Mouse (Mus musculus): Measurements from ENCODE around the gene Rex1bd. TPM values are rescaled to one million over a fixed set of nuclear protein-coding genes. Genes with fewer than 3 reads are reported as not detected.
A peak's percentile ranks its signal among the peaks of the same experiment; 100 is the strongest.

Rex1bd gene
- 126 and 138 TPM in 2 replicates for polyA plus RNA-seq (2014; fragmentation: Nextera tagmentation; extraction: Ambion mirVana)

DNA sequence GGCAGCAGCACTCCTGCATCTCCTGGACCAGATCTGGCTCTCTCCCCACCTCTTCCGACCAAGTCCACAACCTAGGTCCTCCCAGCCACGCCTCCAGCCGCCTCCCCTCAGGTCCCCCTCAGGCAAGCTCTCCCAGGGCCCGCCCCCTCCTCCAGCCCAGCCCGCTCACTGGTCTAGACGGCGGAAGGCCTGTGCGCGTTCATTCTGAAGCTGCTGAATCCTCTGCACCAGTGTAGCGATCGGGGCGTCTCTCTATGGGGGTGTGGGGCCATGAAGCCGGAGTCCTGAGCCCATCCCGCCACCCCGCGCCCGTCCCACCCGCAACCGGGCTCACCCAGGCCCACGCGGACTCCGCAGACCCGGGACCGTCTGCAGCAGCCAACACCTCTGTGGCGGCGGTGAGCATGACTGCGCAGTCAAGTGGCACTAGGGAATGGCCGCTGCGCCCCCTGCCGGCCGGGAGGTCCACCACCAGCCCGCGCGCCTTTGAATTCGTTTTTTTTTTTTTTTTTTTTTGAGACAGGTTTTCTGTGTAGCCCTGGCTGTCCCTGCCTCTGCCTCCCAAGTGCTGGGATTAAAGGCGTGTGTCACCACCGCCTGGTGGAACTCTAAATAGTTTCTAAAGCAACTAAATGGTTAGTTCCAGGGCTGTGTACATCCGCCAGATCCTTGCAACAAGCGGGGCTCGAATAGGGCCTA lies at the start of gene Rex1bd:
Gene Rex1bd (minus strand): TSS at position 425 of the 699 bp plus-strand sequence.
- peak within 1 kb of the TSS; percentile 84 for H3K4me2 ChIP-seq (ENCODE audit: low read depth, severe bottlenecking)
- peaks cover 50% of the 10 kb centered on the region for H3K4me1 ChIP-seq (ENCODE audit: control insufficient read depth, insufficient read depth, low read length)
- peak within 1 kb of the TSS; percentile 45 for H3K4me3 ChIP-seq (ENCODE audit: low read depth, low read length)
- ATAC-seq (ENCODE audit: insufficient number of reproducible peaks, low FRiP score, low TSS enrichment, low read depth) (peak; percentile 87), DNase-seq (ENCODE audit: low spot score) (peak; percentile 97)
- peak within 1 kb of the TSS; percentile 32 for H3K27ac ChIP-seq (replicated peaks; ENCODE audit: low read depth, low read length)
- 0 out of 2 replicates have a peak, but pooled peaks cover 2% of the 10 kb centered on the region for H3K27me3 ChIP-seq (ENCODE audit: control insufficient read depth, insufficient read depth, low read length)
- H3K36me3 ChIP-seq (ENCODE audit: control insufficient read depth, insufficient read depth, low read length) = peaks cover 12% of the 10 kb centered on the region; the same call in 1 of the 2 replicates
- WGBS = 2% methylated on average over 40 of the region's 40 CpGs
- H3K9ac ChIP-seq (ENCODE audit: low read length) = peak within 1 kb of the TSS; percentile 64
- H3K9me3 ChIP-seq (ENCODE audit: control insufficient read depth, low read length) = no peaks in the 10 kb centered on the region

DNA sequence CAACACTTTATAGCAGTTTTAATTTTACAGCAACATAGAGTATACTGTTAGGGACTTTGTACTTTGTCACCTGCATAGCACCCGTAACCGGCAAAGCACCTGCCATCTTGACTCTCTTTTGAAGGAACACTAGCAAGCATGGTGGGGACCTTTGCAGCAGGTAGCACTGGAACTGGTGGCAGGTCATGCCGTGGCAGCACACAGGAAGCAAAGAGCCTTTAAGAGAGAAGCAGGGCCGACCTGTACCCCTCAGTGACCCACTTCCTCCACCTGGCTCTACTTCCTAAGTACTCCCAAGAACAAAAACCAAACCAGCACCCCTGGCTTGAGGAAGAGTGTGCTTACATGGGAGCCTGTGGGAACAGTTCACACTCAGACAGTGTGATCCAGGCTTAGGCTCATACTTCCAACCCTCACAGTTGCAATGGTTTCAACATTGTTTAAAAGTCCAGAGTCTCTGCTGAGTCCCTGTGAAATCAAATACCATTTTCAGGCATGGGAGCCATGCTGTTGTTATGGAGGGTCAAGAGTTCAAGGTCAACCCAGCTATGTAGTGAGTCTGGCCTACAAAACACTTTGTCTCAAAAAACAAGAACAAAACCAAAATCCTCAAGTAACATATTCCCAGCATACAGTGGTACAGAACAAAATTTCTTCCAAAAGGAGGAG lies 48.7 kb upstream of the Rex1bd start:
- Histone ChIP-seq H3K9me3 (ENCODE audit: control insufficient read depth, low read length) (no peaks in the 10 kb centered on the region), H3K4me3 (ENCODE audit: low read depth, low read length) (no peak overlapping the region), H3K4me1 (ENCODE audit: control insufficient read depth, insufficient read depth, low read length) (no peaks in the 10 kb centered on the region), H3K9ac (ENCODE audit: low read length) (no peak overlapping the region), H3K36me3 (ENCODE audit: control insufficient read depth, insufficient read depth, low read length) (no peaks in the 10 kb centered on the region), H3K27ac (replicated peaks; ENCODE audit: low read depth, low read length) (no peak overlapping the region), H3K27me3 (ENCODE audit: control insufficient read depth, insufficient read depth, low read length) (no peaks in the 10 kb centered on the region), H3K4me2 (ENCODE audit: low read depth, severe bottlenecking) (no peak overlapping the region)
- WGBS = 94% methylated on average over 4 of the region's 4 CpGs
- ATAC-seq (ENCODE audit: insufficient number of reproducible peaks, low FRiP score, low TSS enrichment, low read depth) = no peak
- no peak for DNase-seq (ENCODE audit: low spot score)

DNA sequence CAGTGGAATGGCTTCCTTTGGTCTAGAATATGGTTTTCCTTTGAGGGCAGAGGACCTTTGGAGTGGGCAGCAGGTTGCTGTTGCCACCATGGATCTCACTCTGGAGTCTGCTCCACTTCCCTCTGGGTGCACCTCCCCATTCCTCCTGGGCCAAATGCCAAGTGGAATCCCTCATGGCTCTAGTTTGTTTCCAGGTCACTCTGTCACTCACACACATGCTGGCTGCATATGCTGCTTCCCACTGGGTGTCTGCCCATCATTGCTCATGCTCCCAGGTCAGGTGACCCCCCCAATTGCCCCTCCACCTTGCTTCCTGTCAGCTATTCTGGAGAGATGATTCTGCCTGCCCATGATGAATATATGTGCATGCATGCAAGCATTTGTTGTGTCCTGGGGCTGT lies 47.2 kb upstream of the Rex1bd start:
- H3K4me1 ChIP-seq (ENCODE audit: control insufficient read depth, insufficient read depth, low read length) = no peaks in the 10 kb centered on the region

DNA sequence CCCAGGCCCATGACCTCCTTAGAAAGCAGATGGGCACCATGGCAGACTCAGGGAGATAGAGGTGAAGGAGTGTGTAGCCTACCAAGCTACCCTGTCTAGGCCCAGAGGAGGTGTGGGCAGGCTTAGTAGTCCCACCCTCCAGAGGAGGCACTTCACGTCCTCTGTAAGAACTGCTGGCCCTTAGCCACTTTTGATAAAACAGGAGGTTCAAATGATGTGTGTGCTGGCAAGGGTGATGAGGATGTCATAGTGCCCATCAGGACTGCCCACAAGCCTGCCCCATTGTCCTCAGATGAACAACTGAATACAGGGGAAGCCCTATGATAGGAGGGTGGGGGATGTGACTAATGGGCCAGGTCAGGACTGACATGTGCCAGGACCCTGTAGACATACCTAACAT lies 46.3 kb upstream of the Rex1bd start:
- Histone ChIP-seq H3K9ac (ENCODE audit: low read length) (no peak overlapping the region), H3K4me2 (ENCODE audit: low read depth, severe bottlenecking) (no peak overlapping the region), H3K36me3 (ENCODE audit: control insufficient read depth, insufficient read depth, low read length) (no peaks in the 10 kb centered on the region), H3K27ac (replicated peaks; ENCODE audit: low read depth, low read length) (no peak overlapping the region), H3K4me1 (ENCODE audit: control insufficient read depth, insufficient read depth, low read length) (no peaks in the 10 kb centered on the region), H3K4me3 (ENCODE audit: low read depth, low read length) (no peak overlapping the region), H3K27me3 (ENCODE audit: control insufficient read depth, insufficient read depth, low read length) (no peaks in the 10 kb centered on the region), H3K9me3 (ENCODE audit: control insufficient read depth, low read length) (no peaks in the 10 kb centered on the region)
- 67% methylated on average over 1 of the region's 1 CpGs for WGBS
- DNase-seq (ENCODE audit: low spot score) (no peak), ATAC-seq (ENCODE audit: insufficient number of reproducible peaks, low FRiP score, low TSS enrichment, low read depth) (no peak)

More for the DNA sequence above, 47.2 kb upstream of the Rex1bd start:
- H3K27ac ChIP-seq (replicated peaks; ENCODE audit: low read depth, low read length) = no peak overlapping the region
- H3K4me3 ChIP-seq (ENCODE audit: low read depth, low read length) = no peak overlapping the region
- H3K9ac ChIP-seq (ENCODE audit: low read length) = no peak overlapping the region
- ATAC-seq (ENCODE audit: insufficient number of reproducible peaks, low FRiP score, low TSS enrichment, low read depth) = no peak
- no peak overlapping the region for H3K4me2 ChIP-seq (ENCODE audit: low read depth, severe bottlenecking)
- no peaks in the 10 kb centered on the region for H3K27me3 ChIP-seq (ENCODE audit: control insufficient read depth, insufficient read depth, low read length)
- no peaks in the 10 kb centered on the region for H3K36me3 ChIP-seq (ENCODE audit: control insufficient read depth, insufficient read depth, low read length)
- H3K9me3 ChIP-seq (ENCODE audit: control insufficient read depth, low read length) = no peaks in the 10 kb centered on the region
- no peak for DNase-seq (ENCODE audit: low spot score)

DNA sequence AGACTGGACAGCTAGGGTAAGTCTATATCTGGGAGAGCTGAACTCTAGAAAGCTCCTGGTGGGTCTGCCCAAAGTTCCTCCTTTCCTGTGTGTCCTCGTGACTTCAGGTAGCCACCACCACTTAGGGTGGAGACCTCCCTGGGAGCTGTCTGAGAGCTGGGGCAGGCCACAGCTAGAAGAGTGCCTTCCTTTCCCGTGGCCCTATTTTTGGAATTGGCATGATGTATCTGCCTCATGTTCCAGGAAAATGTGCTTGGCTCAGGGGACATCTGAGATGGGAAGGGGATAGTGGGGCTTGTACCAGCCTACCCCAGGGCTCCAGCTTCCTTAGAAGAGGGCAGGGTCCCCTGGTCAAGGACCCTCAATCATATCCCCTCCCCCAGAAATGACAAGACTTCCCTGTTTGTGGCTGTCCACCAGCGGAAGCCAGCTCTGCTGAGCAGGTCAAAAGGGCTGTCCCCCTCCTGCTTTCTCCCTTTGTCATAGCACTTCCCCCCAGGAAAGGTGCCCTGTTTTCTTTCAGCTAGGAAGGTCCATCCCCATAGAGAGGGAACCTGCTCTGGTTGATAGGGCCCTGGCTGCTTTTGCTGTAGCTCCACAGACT lies 45.1 kb upstream of the Rex1bd start:
- no peaks in the 10 kb centered on the region for H3K9me3 ChIP-seq (ENCODE audit: control insufficient read depth, low read length)
- H3K27me3 ChIP-seq (ENCODE audit: control insufficient read depth, insufficient read depth, low read length) = no peaks in the 10 kb centered on the region
- no peaks in the 10 kb centered on the region for H3K4me1 ChIP-seq (ENCODE audit: control insufficient read depth, insufficient read depth, low read length)
- no peak overlapping the region for H3K9ac ChIP-seq (ENCODE audit: low read length)
- no peak overlapping the region for H3K27ac ChIP-seq (replicated peaks; ENCODE audit: low read depth, low read length)
- DNase-seq (ENCODE audit: low spot score) (no peak), ATAC-seq (ENCODE audit: insufficient number of reproducible peaks, low FRiP score, low TSS enrichment, low read depth) (no peak)
- H3K36me3 ChIP-seq (ENCODE audit: control insufficient read depth, insufficient read depth, low read length) = no peaks in the 10 kb centered on the region
- H3K4me2 ChIP-seq (ENCODE audit: low read depth, severe bottlenecking) = no peak overlapping the region
- no peak overlapping the region for H3K4me3 ChIP-seq (ENCODE audit: low read depth, low read length)
- 77% methylated on average over 3 of the region's 3 CpGs for WGBS

DNA sequence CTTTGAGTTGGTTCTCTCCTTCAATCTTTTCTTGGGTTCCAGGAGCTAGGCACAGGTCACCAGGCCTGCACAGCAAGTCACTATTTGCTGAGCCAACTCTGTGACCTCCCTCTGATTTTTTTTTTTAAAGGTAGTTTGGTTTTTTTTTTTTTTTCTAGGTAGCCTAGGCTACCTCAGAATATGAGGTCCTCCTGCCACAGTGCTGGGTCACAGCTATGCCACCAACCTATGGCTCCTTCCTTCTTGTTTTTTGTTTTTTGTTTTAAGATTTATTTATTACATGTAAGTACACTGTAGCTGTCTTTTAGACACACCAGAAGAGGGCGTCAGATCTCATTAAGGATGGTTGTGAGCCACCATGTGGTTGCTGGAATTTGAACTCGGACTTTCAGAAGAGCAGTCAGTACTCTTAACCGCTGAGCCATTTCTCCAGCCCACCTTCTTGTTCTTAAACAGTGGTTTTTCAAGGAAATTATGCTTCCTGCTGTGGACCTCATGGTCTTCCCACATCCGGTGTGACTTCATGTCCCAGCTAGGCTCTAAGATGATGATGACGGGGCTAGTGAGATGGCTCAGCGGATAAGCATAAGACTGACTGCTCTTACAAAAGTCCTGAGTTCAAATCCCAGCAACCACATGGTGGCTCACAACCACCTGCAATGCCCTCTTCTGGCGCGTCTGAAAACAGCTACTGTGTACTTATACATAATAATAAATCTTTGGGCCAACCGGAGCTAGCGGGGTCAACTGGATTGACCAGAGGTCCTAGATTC lies 43.0 kb upstream of the Rex1bd start:
- H3K9me3 ChIP-seq (ENCODE audit: control insufficient read depth, low read length) = no peaks in the 10 kb centered on the region
- H3K4me3 ChIP-seq (ENCODE audit: low read depth, low read length) = no peak overlapping the region
- ATAC-seq (ENCODE audit: insufficient number of reproducible peaks, low FRiP score, low TSS enrichment, low read depth) (no peak), DNase-seq (ENCODE audit: low spot score) (no peak)
- H3K36me3 ChIP-seq (ENCODE audit: control insufficient read depth, insufficient read depth, low read length) = no peaks in the 10 kb centered on the region
- H3K27me3 ChIP-seq (ENCODE audit: control insufficient read depth, insufficient read depth, low read length) = no peaks in the 10 kb centered on the region
- no peak overlapping the region for H3K27ac ChIP-seq (replicated peaks; ENCODE audit: low read depth, low read length)
- no peak overlapping the region for H3K4me2 ChIP-seq (ENCODE audit: low read depth, severe bottlenecking)
- 91% methylated on average over 10 of the region's 10 CpGs for WGBS
- no peaks in the 10 kb centered on the region for H3K4me1 ChIP-seq (ENCODE audit: control insufficient read depth, insufficient read depth, low read length)
- no peak overlapping the region for H3K9ac ChIP-seq (ENCODE audit: low read length)

DNA sequence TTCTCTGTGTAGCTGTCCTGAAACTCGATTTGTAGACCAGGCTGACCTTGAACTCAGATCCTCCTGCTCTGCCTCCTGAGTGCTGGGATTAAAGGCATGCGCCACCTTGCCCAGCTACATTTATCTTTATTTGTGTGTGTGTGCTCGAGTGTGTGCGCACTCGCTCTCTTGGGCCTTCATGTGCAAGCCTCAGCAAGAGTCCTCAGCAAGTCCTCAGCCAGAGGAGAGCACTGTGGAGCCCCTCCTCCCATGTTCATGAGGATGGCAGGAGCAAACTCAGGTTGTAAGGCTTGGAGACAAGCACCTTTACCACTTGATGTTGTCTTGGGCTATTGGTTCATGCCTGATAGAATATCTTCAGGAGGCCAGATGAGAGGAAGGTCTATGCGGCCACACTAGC lies 41.2 kb upstream of the Rex1bd start:
- no peaks in the 10 kb centered on the region for H3K27me3 ChIP-seq (ENCODE audit: control insufficient read depth, insufficient read depth, low read length)
- no peak for DNase-seq (ENCODE audit: low spot score)
- no peaks in the 10 kb centered on the region for H3K9me3 ChIP-seq (ENCODE audit: control insufficient read depth, low read length)
- no peak overlapping the region for H3K4me3 ChIP-seq (ENCODE audit: low read depth, low read length)
- ATAC-seq (ENCODE audit: insufficient number of reproducible peaks, low FRiP score, low TSS enrichment, low read depth) = no peak
- H3K4me1 ChIP-seq (ENCODE audit: control insufficient read depth, insufficient read depth, low read length) = no peaks in the 10 kb centered on the region
- no peak overlapping the region for H3K27ac ChIP-seq (replicated peaks; ENCODE audit: low read depth, low read length)
- no peak overlapping the region for H3K9ac ChIP-seq (ENCODE audit: low read length)
- H3K36me3 ChIP-seq (ENCODE audit: control insufficient read depth, insufficient read depth, low read length) = no peaks in the 10 kb centered on the region; the same call in 1 of the 2 replicates
- WGBS = 92% methylated on average over 6 of the region's 6 CpGs
- no peak overlapping the region for H3K4me2 ChIP-seq (ENCODE audit: low read depth, severe bottlenecking)

DNA sequence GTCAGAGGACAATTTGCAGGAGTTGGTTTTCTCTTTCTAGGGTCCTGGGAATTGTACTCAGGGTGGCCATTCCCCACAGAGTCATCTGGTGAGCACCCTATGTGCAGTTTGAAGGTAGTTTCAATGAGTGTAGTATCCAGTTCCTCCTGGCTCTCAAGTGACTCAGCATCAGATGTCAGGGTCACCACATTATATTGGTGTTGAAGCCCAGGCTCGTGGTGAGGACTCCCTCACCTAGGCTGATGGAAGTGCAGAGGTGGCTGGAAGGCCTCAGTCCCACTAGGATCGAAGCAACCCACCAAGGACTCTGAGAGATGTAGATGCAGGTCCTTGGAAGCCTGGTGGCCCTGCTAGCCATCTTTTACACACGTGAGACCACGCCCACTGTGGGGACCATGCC lies 39.9 kb upstream of the Rex1bd start:
- H3K4me3 ChIP-seq (ENCODE audit: low read depth, low read length) = no peak overlapping the region
- ATAC-seq (ENCODE audit: insufficient number of reproducible peaks, low FRiP score, low TSS enrichment, low read depth) = no peak
- H3K9ac ChIP-seq (ENCODE audit: low read length) = no peak overlapping the region
- no peak for DNase-seq (ENCODE audit: low spot score)
- WGBS = 90% methylated on average over 4 of the region's 4 CpGs
- H3K9me3 ChIP-seq (ENCODE audit: control insufficient read depth, low read length) = no peaks in the 10 kb centered on the region
- no peak overlapping the region for H3K4me2 ChIP-seq (ENCODE audit: low read depth, severe bottlenecking)
- H3K4me1 ChIP-seq (ENCODE audit: control insufficient read depth, insufficient read depth, low read length) = no peaks in the 10 kb centered on the region
- H3K27me3 ChIP-seq (ENCODE audit: control insufficient read depth, insufficient read depth, low read length) = no peaks in the 10 kb centered on the region
- H3K27ac ChIP-seq (replicated peaks; ENCODE audit: low read depth, low read length) = no peak overlapping the region
- H3K36me3 ChIP-seq (ENCODE audit: control insufficient read depth, insufficient read depth, low read length) = no peaks in the 10 kb centered on the region; the same call in 1 of the 2 replicates
